In the genomic region with DNA sequence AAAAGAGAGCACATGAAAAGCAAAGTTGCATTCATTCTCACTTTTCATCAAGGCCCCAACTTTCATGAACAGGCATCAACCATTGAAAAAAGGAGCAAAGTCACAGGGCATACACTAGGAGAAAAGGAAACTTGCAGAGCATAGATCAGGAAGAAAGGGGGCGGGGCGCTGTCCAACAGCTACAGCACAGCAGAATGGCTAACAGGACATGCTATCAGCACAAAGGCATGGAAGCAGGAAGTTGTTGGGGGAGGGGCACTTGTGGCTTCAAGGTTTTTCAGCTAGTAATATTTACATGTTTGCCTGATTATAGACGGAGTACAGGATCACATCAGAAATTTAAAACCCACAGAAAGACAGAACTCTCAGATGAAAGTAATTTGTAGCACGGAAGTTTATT, we compare ENCODE assay signal across 10 mouse cellular contexts.
DNase-seq lines count a peak whose midpoint lies in the region; ATAC-seq lines count a peak whose summit lies in the region.
"Had no signal": no experiment of that assay in that cellular context is flagged by ENCODE, and none has a peak within 500 bp of the region (broad histone marks: within the 10 kb centered on the region; RNA-seq: fewer than 3 reads in every experiment).

No protein-coding gene starts in this region.

- ATAC-seq in megakaryocyte progenitor cell, adult 5-6 weeks (replicated peaks; ENCODE audit: poor library complexity) = peak; percentile 92
- ATAC-seq in forebrain, embryonic 16.5 days = no peak
- ATAC-seq: Patski had no signal

- no peaks in the 10 kb centered on the region for H3K27me3 ChIP-seq in forebrain, embryonic 16.5 days (replicated peaks; ENCODE audit: control insufficient read depth, insufficient read depth, low read length)

- intact Hi-C loops in heart, postnatal 14 days (cut with DNase I) = no loop called here

- H3K36me3 ChIP-seq in forebrain, embryonic 16.5 days (ENCODE audit: control insufficient read depth, insufficient read depth) = no peaks in the 10 kb centered on the region

- no peak overlapping the region for H3K4me2 ChIP-seq in forebrain, embryonic 16.5 days (ENCODE audit: low read length)

- H3K9ac ChIP-seq in forebrain, embryonic 16.5 days (replicated peaks; ENCODE audit: low read depth, low read length) = no peak overlapping the region

- H3K4me3 ChIP-seq in forebrain, embryonic 16.5 days (replicated peaks; ENCODE audit: low read length) = no peak overlapping the region
- H3K4me3 ChIP-seq: heart, adult 2 months had no signal

- H3K9me3 ChIP-seq in forebrain, embryonic 16.5 days (ENCODE audit: control insufficient read depth, low read length) = no peaks in the 10 kb centered on the region

- peak; percentile 20 to 27 for DNase-seq in heart, postnatal 14 days
- DNase-seq in heart, adult 11 months = no peak
- peak; percentile 45 for DNase-seq in adipocyte (ENCODE audit: low spot score)
- DNase-seq in kidney, postnatal 25 days = peak; percentile 46 to 56
- no peak for DNase-seq in right cerebral cortex, postnatal 10 days (ENCODE audit: low spot score in 2 of 2)
- DNase-seq in layer of hippocampus, postnatal 25 days (ENCODE audit: extremely low spot score in 1 of 2, low spot score in 1 of 2) = no peak

- 80% methylated on average over 4 of the region's 4 CpGs for WGBS in forebrain, embryonic 16.5 days

- peaks cover 4% of the 10 kb centered on the region; the same call in 1 of the 2 replicates for H3K4me1 ChIP-seq in forebrain, embryonic 16.5 days (replicated peaks; ENCODE audit: control insufficient read depth, insufficient read depth, low read length)

- H3K27ac ChIP-seq in forebrain, embryonic 16.5 days (ENCODE audit: low read length) = no peak overlapping the region
- H3K27ac ChIP-seq: heart, adult 2 months had no signal

Comparison
In these comparisons a context has a peak if more than half of its experiments do, and no peak if none do; other contexts are left out.
1. DNase-seq: peak in heart, postnatal 14 days (2 of 2), adipocyte (single experiment) and kidney, postnatal 25 days (2 of 2); none in heart, adult 11 months (single experiment), right cerebral cortex, postnatal 10 days (0 of 2) and layer of hippocampus, postnatal 25 days (0 of 2).